Mouse (Mus musculus): Measurements from ENCODE around the gene Bphl.

- TF ChIP-seq POLR2A (IDR thresholded peaks at IDR 0.05; ENCODE audit: extremely low read depth, insufficient read depth, low read length): no peak
- TF ChIP-seq CTCF (IDR thresholded peaks at IDR 0.05; ENCODE audit: extremely low read depth, insufficient read depth, low read length): no peak
Measured at GRCm38 (mm10) chr13:34045511-34046249, 8.3 kb downstream of the Bphl start.

Measured in cortical plate, adult 2 months (tissue).